Mouse (Mus musculus) liver, embryonic 14.5 days (tissue): ENCODE results near the gene Odr4. TPM values are rescaled to one million over a fixed set of nuclear protein-coding genes. Genes with fewer than 3 reads are reported as not detected.

Experiments used
- ATAC-seq: fragments of 200-750 bp; cut with Nextera tagmentation; 2 replicates; pipeline ENCODE4 v1.8.0; 2017; ENCODE audit warnings: moderate number of reproducible peaks, mild to moderate bottlenecking, moderate library complexity; ENCODE audit not compliant: insufficient read depth
- DNase-seq, 3 experiments: peaks; one replicate each; pipeline ENCODE4 v3.0.0-alpha.2; 2012 to 2013; ENCODE audit warnings: low read depth in 3 of 3, low spot score in 3 of 3
- H3K27ac ChIP-seq: fragments of 300-500 bp; sonication (generic); 2 replicates; pipeline ENCODE4 v1.5.1; 2014; ENCODE audit warnings: moderate library complexity, mild to moderate bottlenecking, control low read depth, inconsistent platforms
- H3K27me3 ChIP-seq: fragments of 300-500 bp; sonication (generic); 2 replicates; pipeline ENCODE4 v1.6.1; 2014; ENCODE audit warnings: mild to moderate bottlenecking, low read length, moderate library complexity; ENCODE audit not compliant: control insufficient read depth, insufficient read depth
- H3K36me3 ChIP-seq: fragments of 300-500 bp; sonication (generic); replicated peaks from 2 replicates; pipeline ENCODE4 v1.6.1; 2014; ENCODE audit warnings: low read depth; ENCODE audit not compliant: control insufficient read depth, insufficient read depth
- H3K4me1 ChIP-seq, 2 experiments: fragments of 200-500 bp in 1 of 2; fragments of 300-500 bp in 1 of 2; sonication (generic) in 1 of 2; replicated peaks; 2 replicates each; pipeline ENCODE4 v1.6.1; 2012 to 2014; ENCODE audit warnings: antibody characterized with exemption in 1 of 2, inconsistent platforms in 1 of 2, low read length in 1 of 2; ENCODE audit not compliant: control insufficient read depth in 2 of 2, insufficient read depth in 2 of 2
- H3K4me2 ChIP-seq: fragments of 300-500 bp; sonication (generic); 2 replicates; pipeline ENCODE4 v1.6.1; 2014; ENCODE audit warnings: low read depth, mild to moderate bottlenecking, control low read depth, moderate library complexity
- H3K4me3 ChIP-seq, 2 experiments: fragments of 200-500 bp in 1 of 2; fragments of 300-500 bp in 1 of 2; sonication (generic) in 1 of 2; 2 replicates each; pipeline ENCODE4 v1.5.1; 2012 to 2014; ENCODE audit warnings: low read depth in 2 of 2, low read length in 2 of 2, mild to moderate bottlenecking in 2 of 2, control low read depth in 1 of 2, inconsistent platforms in 1 of 2, moderate library complexity in 1 of 2; ENCODE audit not compliant: insufficient read depth in 1 of 2
- H3K9ac ChIP-seq: fragments of 300-500 bp; sonication (generic); replicated peaks from 2 replicates; pipeline ENCODE4 v1.6.1; 2014; ENCODE audit warnings: mild to moderate bottlenecking, control low read depth, moderate library complexity
- H3K9me3 ChIP-seq: fragments of 300-500 bp; sonication (generic); 2 replicates; pipeline ENCODE4 v1.6.1; 2016; ENCODE audit warnings: low read length, mixed read lengths; ENCODE audit not compliant: control insufficient read depth
- CTCF ChIP-seq: IDR thresholded peaks from 2 replicates; pipeline ENCODE4 v1.5.1; 2016; ENCODE audit warnings: antibody characterized with exemption, low read depth, control low read depth
- EP300 ChIP-seq: IDR thresholded peaks from 2 replicates; pipeline ENCODE4 v1.6.1; 2016; ENCODE audit warnings: antibody characterized with exemption, low read depth
- WGBS: fragments of 180-500 bp; shearing (Covaris S2); extraction: QIAGEN DNeasy Blood & Tissue Kit; methylation state at CpG from one replicate; pipeline ENCODE4 v1.1.7; 2014; ENCODE audit not compliant: insufficient replicate concordance; 5-methylcytosine and 5-hydroxymethylcytosine counted together
- polyA plus RNA-seq, 2 experiments: library from polyadenylated mRNA; depleted of rRNA in 1 of 2; stranded (reverse) in 1 of 2; unstranded in 1 of 2; fragments of >200 nt; fragmentation: Nextera tagmentation in 1 of 2; extraction: Ambion mirVana in 1 of 2; gene quantifications; 2 replicates each; pipeline versions ENCODE4 v1.2.1 to v1.2.3; 2012 to 2014

Gene Odr4
- polyA plus RNA-seq (2012; rRNA removed): 4.9 and 10.6 TPM in 2 replicates
- polyA plus RNA-seq (2014; fragmentation: Nextera tagmentation; extraction: Ambion mirVana): 13.9 and 16.4 TPM in 2 replicates

DNA sequence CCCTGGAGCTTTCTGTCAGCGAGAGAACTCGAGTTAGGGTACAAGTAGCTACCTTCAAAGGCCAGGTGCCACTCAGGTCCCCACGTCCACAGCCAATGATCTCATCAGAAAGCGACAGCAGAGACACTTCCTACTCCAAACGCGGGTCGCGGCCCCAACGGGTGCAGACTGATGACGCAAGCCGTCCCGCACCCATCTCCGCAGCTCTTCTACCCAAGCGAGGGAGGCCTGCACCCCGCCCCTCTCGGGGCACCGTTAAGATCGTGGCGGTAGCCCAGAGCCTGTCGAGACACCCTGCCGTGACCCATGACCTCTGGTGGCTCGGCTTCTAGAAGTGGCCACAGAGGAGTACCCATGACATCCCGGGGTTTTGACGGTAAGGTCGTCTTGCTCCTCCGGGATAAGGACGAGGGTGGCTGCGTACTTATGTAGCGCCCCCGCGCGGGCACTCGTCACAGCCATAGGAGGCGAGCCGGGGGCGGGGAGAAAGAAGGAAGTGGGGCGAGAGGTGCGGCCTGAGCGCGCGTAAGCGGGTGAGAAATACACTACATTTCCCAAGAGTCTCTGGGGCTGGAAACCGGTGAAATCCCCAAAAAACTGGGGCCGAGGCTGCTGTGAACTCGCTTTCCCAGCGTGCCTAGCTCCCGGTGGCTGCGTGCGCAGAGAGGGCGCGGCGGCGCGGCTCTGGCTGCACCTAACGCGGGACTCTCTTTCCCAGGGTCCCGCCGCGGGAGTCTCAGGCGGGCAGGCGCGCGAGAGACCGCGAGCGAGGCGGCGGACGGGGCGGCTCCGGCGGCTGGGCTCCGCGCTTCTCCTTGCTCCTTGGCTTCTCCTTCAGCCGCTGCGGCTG lies at the start of gene Odr4, which contains the start of gene Tpr:
TSS of gene Odr4 (minus strand) at position 443 of the 850 bp plus-strand sequence.
TSS of gene Tpr (plus strand) at position 201 of the 850 bp plus-strand sequence.
- H3K27me3 ChIP-seq: no peaks in the 10 kb centered on the region
- peak within 1 kb of the TSS; percentile 52 for H3K27ac ChIP-seq
- no peaks in the 10 kb centered on the region for H3K9me3 ChIP-seq
- H3K9ac ChIP-seq: peak within 1 kb of the TSS; percentile 90
- H3K36me3 ChIP-seq: peaks cover 31% of the 10 kb centered on the region
- WGBS: under 1% methylated on average over 75 of the region's 76 CpGs
- peak within 1 kb of the TSS; percentile 68 to 85 for H3K4me3 ChIP-seq
- DNase-seq: peak; percentile 96 to 97 (median 96)
- H3K4me2 ChIP-seq: peak within 1 kb of the TSS; percentile 84
- TF ChIP-seq CTCF (peak; percentile 91), EP300 (no peak)
- peak; percentile 94 for ATAC-seq
- peaks cover 3 to 8% of the 10 kb centered on the region in 2 experiments; a peak in 3 of 4 replicates for H3K4me1 ChIP-seq

DNA sequence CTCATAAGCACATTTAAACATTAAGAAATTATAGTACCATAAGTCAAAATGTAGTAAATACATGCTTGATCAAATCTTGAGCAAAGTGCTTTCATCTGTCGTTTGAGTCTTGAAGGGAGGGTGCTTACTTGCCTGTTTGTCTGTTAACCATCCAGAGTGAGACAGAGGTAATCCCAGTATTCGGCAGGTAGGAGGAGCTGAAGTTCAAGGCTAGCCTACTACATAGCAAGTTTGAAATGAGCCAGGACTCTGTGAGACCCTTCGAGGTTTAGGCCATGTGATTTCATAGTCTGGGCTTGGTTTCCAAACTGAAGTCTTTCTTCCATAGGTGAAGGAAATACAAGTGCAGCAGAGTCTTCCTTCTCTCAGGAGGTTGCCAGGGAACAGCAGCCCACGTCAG lies 48.9 kb upstream of the Odr4 start:
- H3K4me2 ChIP-seq: no peak overlapping the region
- no peak for ATAC-seq
- no peaks in the 10 kb centered on the region for H3K9me3 ChIP-seq
- H3K27ac ChIP-seq: no peak overlapping the region
- TF ChIP-seq CTCF: no peak
- no peak for TF ChIP-seq EP300
- no peak overlapping the region for H3K4me3 ChIP-seq
- no peak for DNase-seq
- no peaks in the 10 kb centered on the region for H3K27me3 ChIP-seq
- WGBS: 73% methylated on average over 4 of the region's 4 CpGs
- H3K4me1 ChIP-seq: no peaks in the 10 kb centered on the region
- H3K9ac ChIP-seq: no peak overlapping the region
- H3K36me3 ChIP-seq: peaks cover 66% of the 10 kb centered on the region

DNA sequence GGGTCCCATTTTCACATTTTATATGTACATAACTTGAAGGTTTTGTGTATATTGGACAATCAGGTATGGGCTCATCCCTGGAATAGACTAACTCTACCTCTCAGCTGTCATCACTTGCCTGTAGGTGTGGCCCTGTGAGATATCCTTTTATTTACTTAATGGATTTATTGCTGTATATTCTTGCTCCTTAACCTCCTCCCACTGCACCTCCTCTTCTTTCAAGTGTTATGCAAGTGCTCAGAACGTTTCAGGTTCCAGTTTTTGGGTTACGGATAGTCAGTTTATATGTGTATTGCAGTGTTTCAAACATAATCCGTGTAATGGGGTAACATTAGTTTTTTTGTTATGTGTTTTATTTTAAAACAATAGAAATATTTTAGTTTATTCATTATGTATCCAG lies 45.8 kb upstream of the Odr4 start:
- Histone ChIP-seq H3K27me3 (no peaks in the 10 kb centered on the region), H3K27ac (no peak overlapping the region), H3K4me1 (no peaks in the 10 kb centered on the region), H3K36me3 (peaks cover 70% of the 10 kb centered on the region), H3K9me3 (no peaks in the 10 kb centered on the region), H3K4me2 (no peak overlapping the region), H3K4me3 (no peak overlapping the region), H3K9ac (no peak overlapping the region)
- ATAC-seq (no peak), DNase-seq (no peak)
- WGBS: 79% methylated on average over 3 of the region's 3 CpGs
- TF ChIP-seq EP300 (no peak), CTCF (no peak)

DNA sequence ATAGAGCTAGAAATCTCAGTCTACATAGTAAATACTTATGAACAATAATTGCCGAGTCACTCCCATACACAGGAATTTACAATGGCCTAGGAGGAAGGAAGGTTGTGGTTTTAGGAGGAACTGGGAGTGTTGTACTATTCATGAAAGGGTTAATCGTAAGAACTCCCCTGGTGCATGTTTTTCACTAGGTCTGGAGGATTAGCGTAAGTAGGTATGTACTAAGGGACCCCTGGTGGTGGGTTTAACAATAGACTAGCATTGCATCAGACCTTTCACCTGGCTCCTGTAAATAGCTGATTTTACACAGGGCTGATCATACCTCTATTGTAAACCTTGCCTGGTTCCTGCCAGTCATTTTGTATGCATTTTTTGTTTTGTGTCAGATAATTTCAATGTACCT lies 33.3 kb upstream of the Odr4 start:
- no peak for DNase-seq
- Histone ChIP-seq H3K9me3 (no peaks in the 10 kb centered on the region), H3K4me3 (no peak overlapping the region), H3K27ac (no peak overlapping the region), H3K9ac (no peak overlapping the region), H3K36me3 (peaks cover 84% of the 10 kb centered on the region), H3K27me3 (no peaks in the 10 kb centered on the region), H3K4me1 (no peaks in the 10 kb centered on the region), H3K4me2 (no peak overlapping the region)
- no peak for ATAC-seq
- TF ChIP-seq EP300: no peak
- no peak for TF ChIP-seq CTCF
- 63% methylated on average over 3 of the region's 3 CpGs for WGBS

GRCm38 (mm10) chr1:150425665-150426064 lies 32.8 kb upstream of the Odr4 start:
- Histone ChIP-seq H3K4me3 (no peak overlapping the region), H3K9me3 (no peaks in the 10 kb centered on the region), H3K9ac (no peak overlapping the region), H3K27me3 (no peaks in the 10 kb centered on the region), H3K4me1 (no peaks in the 10 kb centered on the region), H3K4me2 (no peak overlapping the region), H3K27ac (no peak overlapping the region), H3K36me3 (peaks cover 80% of the 10 kb centered on the region)
- ATAC-seq (no peak), DNase-seq (no peak)
- 79% methylated on average over 9 of the region's 9 CpGs for WGBS
- no peak for TF ChIP-seq CTCF
- TF ChIP-seq EP300: no peak
